Mouse (Mus musculus) heart, adult 2 months (tissue): ENCODE measurements at regions not wholly inside any gene's neighbourhood (a gene's known extent, or its start where the extent isn't known, plus 50 kb on each side); places are given as distances from the start of the nearest gene placed in this dataset.
"Not testable (repeated sequence)": the region's sequence is repeated elsewhere in the genome, so short reads cannot be mapped to it uniquely, and the experiment has no call there.

Experiments used
- CTCF ChIP-seq: fragments of 200-600 bp; IDR thresholded peaks from 2 replicates; pipeline ENCODE4 v1.8.1; 2022; ENCODE audit warnings: antibody characterized with exemption, mild to moderate bottlenecking, moderate library complexity
- EP300 ChIP-seq: fragments of 200-500 bp; IDR thresholded peaks from 2 replicates; pipeline ENCODE4 v1.6.1; 2011; ENCODE audit warnings: low read depth, low read length, control low read depth; ENCODE audit not compliant: insufficient read depth
- POLR2A ChIP-seq: fragments of 200-500 bp; IDR thresholded peaks from 2 replicates; pipeline ENCODE4 v1.6.1; 2011; ENCODE audit warnings: mild to moderate bottlenecking, low read depth, low read length, control low read depth; ENCODE audit not compliant: insufficient read depth

GRCm38 (mm10) chr14:53581734-53582133, 672.2 kb downstream of the Dad1 start:
- not testable (repeated sequence) for TF ChIP-seq EP300, CTCF, POLR2A
